ENCODE assay signal across 20 mouse cellular contexts in the genomic region with DNA sequence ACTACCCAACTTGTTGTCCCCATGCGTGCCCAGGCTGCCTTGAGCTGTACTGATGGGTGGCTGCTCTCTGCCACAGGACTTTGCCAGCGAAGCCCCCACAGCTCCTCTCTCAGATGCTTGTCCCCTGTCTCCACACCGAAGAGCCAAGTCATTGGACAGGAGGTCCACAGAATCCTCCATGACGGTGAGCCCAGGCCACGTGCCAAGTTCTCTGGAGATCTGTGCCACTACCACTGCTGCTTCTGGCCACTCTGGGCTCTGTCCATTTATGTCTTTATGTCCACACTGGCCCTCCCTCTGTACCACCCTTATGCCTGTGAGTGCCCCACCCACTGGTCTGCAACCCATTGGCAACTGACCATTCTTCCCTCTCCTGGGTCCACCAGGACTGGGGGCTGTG. TPM values are rescaled to one million over a fixed set of nuclear protein-coding genes. Genes with fewer than 3 reads are reported as not detected.
DNase-seq lines count a peak whose midpoint lies in the region; ATAC-seq and TF ChIP-seq lines count a peak whose summit lies in the region.
"Had no signal": no experiment of that assay in that cellular context is flagged by ENCODE, and none has a peak within 500 bp of the region (broad histone marks: within the 10 kb centered on the region; RNA-seq: fewer than 3 reads in every experiment).

No protein-coding gene starts in this region.

- TF ChIP-seq POLR2A in testis, adult 2 months (IDR thresholded peaks at IDR 0.05; ENCODE audit: control insufficient read depth, low read depth, low read length), result no peak

- 97% methylated on average over 5 of the region's 5 CpGs for WGBS in limb, embryonic 15.5 days
- 96% methylated on average over 5 of the region's 5 CpGs for WGBS in limb, embryonic 10.5 days

- no peak overlapping the region for H3K27ac ChIP-seq in limb, embryonic 15.5 days
- no peak overlapping the region for H3K27ac ChIP-seq in limb, embryonic 10.5 days
- H3K27ac ChIP-seq in testis, adult 2 months (ENCODE audit: control insufficient read depth, insufficient read depth, low read depth, low read length), result no peak overlapping the region
- H3K27ac ChIP-seq: embryonic facial prominence, embryonic 13.5 days; embryonic facial prominence, embryonic 15.5 days; forebrain, embryonic 10.5 days; forebrain, embryonic 12.5 days had no signal

- H3K4me1 ChIP-seq in limb, embryonic 15.5 days, result no peaks in the 10 kb centered on the region
- no peaks in the 10 kb centered on the region for H3K4me1 ChIP-seq in limb, embryonic 10.5 days
- no peaks in the 10 kb centered on the region for H3K4me1 ChIP-seq in testis, adult 2 months (ENCODE audit: control insufficient read depth, insufficient read depth, low read length)
- H3K4me1 ChIP-seq: embryonic facial prominence, embryonic 13.5 days; embryonic facial prominence, embryonic 15.5 days; forebrain, embryonic 10.5 days; forebrain, embryonic 12.5 days had no signal

- no peaks in the 10 kb centered on the region for H3K27me3 ChIP-seq in limb, embryonic 15.5 days
- no peaks in the 10 kb centered on the region for H3K27me3 ChIP-seq in limb, embryonic 10.5 days (ENCODE audit: low read depth, poor library complexity, severe bottlenecking)
- no peaks in the 10 kb centered on the region for H3K27me3 ChIP-seq in testis, adult 2 months (ENCODE audit: control insufficient read depth, insufficient read depth, low read length)
- H3K27me3 ChIP-seq: embryonic facial prominence, embryonic 13.5 days; embryonic facial prominence, embryonic 15.5 days; forebrain, embryonic 12.5 days had no signal

- H3K9ac ChIP-seq in limb, embryonic 15.5 days, result no peak overlapping the region
- H3K9ac ChIP-seq: embryonic facial prominence, embryonic 13.5 days; embryonic facial prominence, embryonic 15.5 days; forebrain, embryonic 12.5 days had no signal

- H3K36me3 ChIP-seq in limb, embryonic 15.5 days, result peaks cover 86% of the 10 kb centered on the region
- H3K36me3 ChIP-seq in limb, embryonic 10.5 days, result peaks cover 91% of the 10 kb centered on the region
- peaks cover 13% of the 10 kb centered on the region for H3K36me3 ChIP-seq in testis, adult 2 months (ENCODE audit: control insufficient read depth, insufficient read depth, low read length)

- ATAC-seq in limb, embryonic 15.5 days (ENCODE audit: insufficient number of reproducible peaks, low FRiP score, low TSS enrichment, low read depth), result 0 out of 2 replicates have a peak, but pooled peaks have one; percentile 30
- ATAC-seq: forebrain, embryonic 14.5 days; forebrain, embryonic 16.5 days had no signal

- no peak overlapping the region for H3K4me2 ChIP-seq in limb, embryonic 15.5 days
- H3K4me2 ChIP-seq: embryonic facial prominence, embryonic 13.5 days; embryonic facial prominence, embryonic 15.5 days; forebrain, embryonic 12.5 days had no signal

- no peak for TF ChIP-seq CTCF in testis, adult 2 months (IDR thresholded peaks at IDR 0.05; ENCODE audit: control insufficient read depth, insufficient read depth, insufficient replicate concordance, low read depth, low read length)

- H3K4me3 ChIP-seq in limb, embryonic 15.5 days, result no peak overlapping the region
- H3K4me3 ChIP-seq in limb, embryonic 10.5 days, result no peak overlapping the region
- peak overlapping the region; percentile 86 for H3K4me3 ChIP-seq in testis, adult 2 months (ENCODE audit: control insufficient read depth, low read depth, low read length)
- H3K4me3 ChIP-seq: embryonic facial prominence, embryonic 13.5 days; embryonic facial prominence, embryonic 15.5 days; erythroblast, embryonic 14.5 days; forebrain, embryonic 10.5 days; forebrain, embryonic 12.5 days had no signal

- H3K9me3 ChIP-seq in limb, embryonic 15.5 days, result no peaks in the 10 kb centered on the region
- no peaks in the 10 kb centered on the region for H3K9me3 ChIP-seq in limb, embryonic 10.5 days (replicated peaks)
- H3K9me3 ChIP-seq: embryonic facial prominence, embryonic 13.5 days; embryonic facial prominence, embryonic 15.5 days; forebrain, embryonic 10.5 days; forebrain, embryonic 12.5 days had no signal

- DNase-seq in heart, adult 11 months, result peak; percentile 89
- DNase-seq in heart, adult 9 months (ENCODE audit: low spot score in 2 of 2), result no peak
- DNase-seq in limb, embryonic 10.5 days (ENCODE audit: low spot score), result no peak
- no peak for DNase-seq in testis, postnatal 10 days (ENCODE audit: low spot score)
- DNase-seq: adrenal gland, adult 2 months; adrenal gland, postnatal 10 days; adrenal gland, postnatal 25 days; cerebellum, adult 11 months; cerebellum, adult 2 months; cerebellum, adult 9-10 months; embryo, embryonic 11 days had no signal

RNA-seq across cellular contexts. Expression of a gene that starts 45.5 kb away (rescaled TPM):
- polyA plus RNA-seq in limb, embryonic 15.5 days (2015; fragmentation: Nextera tagmentation; extraction: Ambion mirVana), result 2.0 TPM in 2 replicates
- 4.5 and 4.9 TPM in 2 replicates for polyA plus RNA-seq in limb, embryonic 10.5 days (2016; fragmentation: Nextera tagmentation; extraction: Ambion mirVana)
- 101 and 110 TPM in 2 replicates for polyA plus RNA-seq in testis, adult 2 months (2012; rRNA removed)
- polyA plus RNA-seq: erythroblast, embryonic 14.5 days had no signal

Comparison
In these comparisons a context has a peak if more than half of its experiments do, and no peak if none do; other contexts are left out.
1. RNA of a gene that starts 45.5 kb away (polyA plus RNA-seq): 101 to 110 TPM in testis, adult 2 months; 4.5 to 4.9 TPM in limb, embryonic 10.5 days and 2.0 TPM in limb, embryonic 15.5 days; every median in the first group is over 10 times any median in the second.